Mouse (Mus musculus) midbrain, embryonic 11.5 days (tissue): ENCODE data around the gene Numa1. TPM values are rescaled to one million over a fixed set of nuclear protein-coding genes. Genes with fewer than 3 reads are reported as not detected.
"Not testable (repeated sequence)": the region's sequence is repeated elsewhere in the genome, so short reads cannot be mapped to it uniquely, and the experiment has no call there.

ENCODE experiments used
- ATAC-seq: fragments of 200-750 bp; cut with Nextera tagmentation; 2 replicates; pipeline ENCODE4 v1.8.0; 2017; ENCODE audit warnings: moderate TSS enrichment, moderate library complexity; ENCODE audit not compliant: low FRiP score
- DNase-seq: peaks from one replicate; pipeline ENCODE4 v3.0.0; 2015; ENCODE audit warnings: low spot score; ENCODE audit errors: missing footprints
- H3K27ac ChIP-seq: fragments of 300-500 bp; sonication (generic); 2 replicates; pipeline ENCODE4 v1.5.1; 2014; ENCODE audit warnings: low read depth, low read length
- H3K27me3 ChIP-seq: fragments of 300-500 bp; sonication (generic); 2 replicates; pipeline ENCODE4 v1.6.1; 2014; ENCODE audit warnings: mild to moderate bottlenecking, low read length, moderate library complexity, mixed read lengths; ENCODE audit not compliant: control insufficient read depth, insufficient read depth
- H3K36me3 ChIP-seq: fragments of 300-500 bp; sonication (generic); 2 replicates; pipeline ENCODE4 v1.6.1; 2014; ENCODE audit warnings: mild to moderate bottlenecking, low read length, moderate library complexity, mixed read lengths; ENCODE audit not compliant: control insufficient read depth, insufficient read depth
- H3K4me1 ChIP-seq: fragments of 300-500 bp; sonication (generic); 2 replicates; pipeline ENCODE4 v1.6.1; 2014; ENCODE audit warnings: low read length; ENCODE audit not compliant: control insufficient read depth, insufficient read depth
- H3K4me2 ChIP-seq: fragments of 300-500 bp; sonication (generic); 2 replicates; pipeline ENCODE4 v1.6.1; 2014; ENCODE audit warnings: mild to moderate bottlenecking, moderate library complexity
- H3K4me3 ChIP-seq: fragments of 300-500 bp; sonication (generic); 2 replicates; pipeline ENCODE4 v1.5.1; 2014; ENCODE audit warnings: low read depth, low read length
- H3K9ac ChIP-seq: fragments of 300-500 bp; sonication (generic); 2 replicates; pipeline ENCODE4 v1.6.1; 2014; ENCODE audit warnings: low read length
- H3K9me3 ChIP-seq: fragments of 300-500 bp; sonication (generic); 2 replicates; pipeline ENCODE4 v1.6.1; 2016; ENCODE audit warnings: low read length; ENCODE audit not compliant: control insufficient read depth
- WGBS: fragments of 180-500 bp; shearing (Covaris S2); extraction: QIAGEN DNeasy Blood & Tissue Kit; methylation state at CpG from one replicate; pipeline ENCODE4 v1.1.7; 2014; 5-methylcytosine and 5-hydroxymethylcytosine counted together
- polyA plus RNA-seq: library from polyadenylated mRNA; unstranded; fragments of >200 nt; fragmentation: Nextera tagmentation; extraction: Ambion mirVana; gene quantifications from 2 replicates; pipeline ENCODE4 v1.2.1, GENCODE M21; 2014

Numa1 gene
- polyA plus RNA-seq, 1 experiment from 2014 or later: 94.9 TPM

DNA sequence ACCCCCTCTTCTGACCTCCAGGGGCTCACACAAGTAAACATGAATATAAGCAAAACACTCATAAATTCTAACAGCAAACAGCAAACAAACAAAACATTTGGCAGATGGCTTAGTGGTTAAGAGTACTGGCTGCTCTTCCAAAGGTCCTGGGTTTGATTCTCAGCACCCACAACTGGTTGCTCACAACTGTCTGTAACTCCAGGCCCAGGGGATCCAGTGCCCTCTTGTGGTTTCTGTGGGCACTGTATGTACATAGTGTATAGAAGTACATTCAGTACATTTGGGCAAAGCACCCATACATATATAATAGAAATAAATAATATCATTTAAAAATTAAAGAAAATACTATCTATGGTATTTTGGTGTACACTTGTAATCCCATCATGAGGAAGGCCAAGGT is 31.1 kb upstream of the Numa1 start:
- Histone ChIP-seq H3K4me1 (peaks cover 12% of the 10 kb centered on the region), H3K9me3 (no peaks in the 10 kb centered on the region), H3K27me3 (no peaks in the 10 kb centered on the region), H3K4me3 (no peak overlapping the region), H3K4me2 (no peak overlapping the region), H3K9ac (no peak overlapping the region), H3K27ac (no peak overlapping the region), H3K36me3 (no peaks in the 10 kb centered on the region)
- DNase-seq: no peak
- no peak for ATAC-seq

- H3K9ac ChIP-seq: peak within 1 kb of the TSS; percentile 89
- peak; percentile 99 for DNase-seq
- peaks cover 4% of the 10 kb centered on the region; the same call in 1 of the 2 replicates for H3K36me3 ChIP-seq
- H3K4me3 ChIP-seq: peak within 1 kb of the TSS; percentile 80
- H3K27me3 ChIP-seq: no peaks in the 10 kb centered on the region
- H3K27ac ChIP-seq: peak within 1 kb of the TSS; percentile 89
- H3K4me1 ChIP-seq: peaks cover 12% of the 10 kb centered on the region
- ATAC-seq: peak; percentile 98
- peak within 1 kb of the TSS; percentile 63 for H3K4me2 ChIP-seq
- WGBS: under 1% methylated on average over 60 of the region's 61 CpGs
- no peaks in the 10 kb centered on the region for H3K9me3 ChIP-seq
Measured at GRCm38 (mm10) chr7:101905561-101906286, 28.2 kb upstream of the Numa1 start, which contains the start of gene Lamtor1. Gene Lamtor1 (plus strand): TSS chr7:101905904.

DNA sequence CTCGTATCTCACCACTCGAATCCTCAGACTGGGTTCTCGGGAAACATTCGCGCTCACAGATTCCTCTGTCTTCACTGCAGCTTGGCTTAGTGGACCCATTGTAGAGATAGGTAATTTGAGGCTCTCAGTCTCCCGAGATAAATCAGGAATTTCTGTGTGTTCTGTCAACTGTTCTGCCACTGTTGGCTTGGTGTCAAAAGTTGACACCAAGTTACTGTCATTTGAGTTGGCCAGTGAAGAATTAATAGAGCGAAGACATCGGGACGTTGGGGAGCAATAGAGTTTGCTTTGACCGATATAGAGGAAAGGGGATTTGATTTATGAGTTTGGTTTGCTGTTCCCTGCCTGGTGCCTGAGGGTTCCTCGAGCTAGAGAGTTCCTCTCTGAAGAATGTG is 27.6 kb upstream of the Numa1 start, which contains the start of gene Tomt:
TSS of gene Tomt (minus strand) at position 73 of the 395 bp plus-strand sequence.
- ATAC-seq (no peak), DNase-seq (no peak)
- peak within 1 kb of the TSS; percentile 89 for H3K27ac ChIP-seq
- H3K36me3 ChIP-seq: peaks cover 9% of the 10 kb centered on the region; the same call in 1 of the 2 replicates
- 20% methylated on average over 11 of the region's 11 CpGs for whole genome bisulfite sequencing
- peak within 1 kb of the TSS; percentile 89 for H3K9ac ChIP-seq
- peak within 1 kb of the TSS; percentile 63 for H3K4me2 ChIP-seq
- no peaks in the 10 kb centered on the region for H3K9me3 ChIP-seq
- H3K4me1 ChIP-seq: peaks cover 12% of the 10 kb centered on the region
- H3K4me3 ChIP-seq: peak within 1 kb of the TSS; percentile 80
- H3K27me3 ChIP-seq: no peaks in the 10 kb centered on the region

DNA sequence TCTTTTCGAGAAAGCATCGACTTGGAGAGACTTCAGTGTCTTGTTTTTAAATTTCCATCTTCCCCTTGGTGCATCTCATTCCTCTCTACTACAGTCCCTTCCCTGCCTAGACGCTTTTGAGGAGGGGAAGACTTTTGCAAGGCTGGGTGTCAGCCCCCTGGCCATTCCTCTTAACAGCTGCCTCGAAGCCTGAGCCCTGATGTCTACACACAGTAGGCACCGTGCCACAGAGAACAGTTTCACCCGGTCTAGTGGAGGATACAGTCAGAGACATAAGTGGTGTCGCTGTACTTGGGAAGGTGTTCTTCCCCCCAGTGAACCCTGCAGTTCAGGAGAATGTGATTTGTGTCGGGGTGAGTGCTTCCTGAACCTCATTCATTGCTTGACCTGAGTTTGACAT is 27.2 kb upstream of the Numa1 start:
- Histone ChIP-seq H3K4me1 (peaks cover 12% of the 10 kb centered on the region), H3K9ac (peak overlapping the region; percentile 89), H3K9me3 (no peaks in the 10 kb centered on the region), H3K27me3 (no peaks in the 10 kb centered on the region), H3K4me2 (peak overlapping the region; percentile 63), H3K27ac (no peak overlapping the region), H3K36me3 (peaks cover 10% of the 10 kb centered on the region; the same call in 1 of the 2 replicates), H3K4me3 (peak overlapping the region; percentile 80)
- DNase-seq (peak; percentile 75), ATAC-seq (no peak)
- 80% methylated on average over 8 of the region's 8 CpGs for WGBS

DNA sequence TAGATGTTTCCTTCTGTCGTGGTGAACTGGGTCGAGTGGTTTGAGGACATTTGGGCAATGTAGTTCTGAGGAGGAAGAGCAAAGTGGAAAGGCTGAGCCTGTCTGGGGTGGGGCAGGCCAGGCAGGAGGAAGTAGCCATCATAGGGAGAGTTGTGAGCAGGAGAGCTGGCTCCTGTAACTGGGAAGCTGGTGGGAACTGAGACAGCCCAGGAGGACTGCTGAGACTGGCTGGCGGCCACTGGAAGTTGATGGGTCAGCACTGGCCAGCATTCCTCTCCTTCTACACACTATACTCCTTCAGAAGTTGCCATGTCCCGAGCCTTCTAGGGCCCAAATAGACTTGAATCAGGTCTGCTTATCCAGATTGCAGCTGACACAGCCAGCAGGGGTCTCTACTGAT is 25.5 kb upstream of the Numa1 start:
- WGBS: 84% methylated on average over 4 of the region's 4 CpGs
- Histone ChIP-seq H3K4me1 (peaks cover 12% of the 10 kb centered on the region), H3K9ac (no peak overlapping the region), H3K9me3 (no peaks in the 10 kb centered on the region), H3K27ac (no peak overlapping the region), H3K36me3 (peaks cover 19% of the 10 kb centered on the region), H3K27me3 (no peaks in the 10 kb centered on the region), H3K4me2 (no peak overlapping the region), H3K4me3 (no peak overlapping the region)
- no peak for DNase-seq
- ATAC-seq: no peak

DNA sequence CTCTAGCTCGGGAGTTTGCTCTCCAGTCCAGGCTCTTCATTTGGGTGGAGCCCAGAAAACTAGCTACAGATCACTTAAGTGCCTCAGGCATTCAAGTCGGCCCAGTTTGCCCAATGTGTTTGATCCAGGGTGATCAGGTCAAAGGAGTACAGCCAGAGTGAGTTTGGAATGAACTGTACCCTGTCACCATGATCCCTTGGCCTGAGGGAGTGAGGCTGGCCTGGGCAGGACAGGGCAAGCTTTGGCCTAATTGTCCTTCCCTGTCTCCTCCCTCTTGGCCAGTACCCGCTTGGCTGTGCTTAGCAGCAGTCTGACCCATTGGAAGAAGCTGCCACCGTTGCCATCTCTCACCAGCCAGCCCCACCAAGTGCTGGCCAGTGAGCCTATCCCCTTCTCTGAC is 23.8 kb upstream of the Numa1 start:
- WGBS: 85% methylated on average over 4 of the region's 4 CpGs
- no peak overlapping the region for H3K4me3 ChIP-seq
- peaks cover 12% of the 10 kb centered on the region for H3K4me1 ChIP-seq
- ATAC-seq: no peak
- no peak overlapping the region for H3K4me2 ChIP-seq
- peaks cover 20% of the 10 kb centered on the region for H3K36me3 ChIP-seq
- H3K27ac ChIP-seq: no peak overlapping the region
- no peaks in the 10 kb centered on the region for H3K9me3 ChIP-seq
- no peak for DNase-seq
- H3K9ac ChIP-seq: no peak overlapping the region
- H3K27me3 ChIP-seq: no peaks in the 10 kb centered on the region

- peak; percentile 78 for DNase-seq
- no peaks in the 10 kb centered on the region for H3K9me3 ChIP-seq
- peaks cover 4% of the 10 kb centered on the region for H3K4me1 ChIP-seq
- H3K27me3 ChIP-seq: no peaks in the 10 kb centered on the region
- no peak overlapping the region for H3K4me2 ChIP-seq
- 61% methylated on average over 3 of the region's 3 CpGs for WGBS
- no peak overlapping the region for H3K9ac ChIP-seq
- H3K4me3 ChIP-seq: no peak overlapping the region
- ATAC-seq: no peak
- no peak overlapping the region for H3K27ac ChIP-seq
- H3K36me3 ChIP-seq: peaks cover 20% of the 10 kb centered on the region
Measured at GRCm38 (mm10) chr7:101911982-101912381, 21.9 kb upstream of the Numa1 start.

GRCm38 (mm10) chr7:101918071-101918470 is 15.8 kb upstream of the Numa1 start:
- H3K9me3 ChIP-seq: no peaks in the 10 kb centered on the region

GRCm38 (mm10) chr7:101925892-101926291 is 8.0 kb upstream of the Numa1 start:
- not testable (repeated sequence) for H3K9ac ChIP-seq, H3K36me3 ChIP-seq, H3K4me1 ChIP-seq, H3K27me3 ChIP-seq, DNase-seq, H3K9me3 ChIP-seq, H3K4me2 ChIP-seq, ATAC-seq, H3K27ac ChIP-seq, H3K4me3 ChIP-seq

More at GRCm38 (mm10) chr7:101918071-101918470, 15.8 kb upstream of the Numa1 start:
- ATAC-seq (peak; percentile 82), DNase-seq (peak; percentile 96)
- Histone ChIP-seq H3K4me3 (no peak overlapping the region), H3K36me3 (peaks cover 4% of the 10 kb centered on the region), H3K27me3 (no peaks in the 10 kb centered on the region), H3K27ac (no peak overlapping the region), H3K4me1 (no peaks in the 10 kb centered on the region), H3K4me2 (no peak overlapping the region), H3K9ac (no peak overlapping the region)
- 11% methylated on average over 1 of the region's 1 CpGs for WGBS
